Mouse (Mus musculus) spleen, postnatal 4 days (tissue): ENCODE measurements around the gene Olfr672.
"Not testable (repeated sequence)": the region's sequence is repeated elsewhere in the genome, so short reads cannot be mapped to it uniquely, and the experiment has no call there.

ENCODE experiments used
- DNase-seq, 2 experiments: peaks; one replicate each; pipeline ENCODE4 v3.0.0; 2022; ENCODE audit warnings: low spot score in 2 of 2

The Olfr672 gene

GRCm38 (mm10) chr7:105001929-105002328, at the start of gene Olfr672:
Gene Olfr672 (minus strand): TSS chr7:105002029.
- no peak for DNase-seq

- not testable (repeated sequence) for DNase-seq
Observed at GRCm38 (mm10) chr7:105033836-105034235, 32.0 kb upstream of the Olfr672 start.

- DNase-seq, result no peak
Observed at GRCm38 (mm10) chr7:105032398-105032797, 30.6 kb upstream of the Olfr672 start, which contains the start of gene Olfr676. Gene Olfr676 (plus strand): TSS chr7:105032698.

- no peak for DNase-seq
Observed at GRCm38 (mm10) chr7:105028360-105028759, 26.5 kb upstream of the Olfr672 start, which contains the start of gene Olfr675. Gene Olfr675 (minus strand): TSS chr7:105028460.

DNA sequence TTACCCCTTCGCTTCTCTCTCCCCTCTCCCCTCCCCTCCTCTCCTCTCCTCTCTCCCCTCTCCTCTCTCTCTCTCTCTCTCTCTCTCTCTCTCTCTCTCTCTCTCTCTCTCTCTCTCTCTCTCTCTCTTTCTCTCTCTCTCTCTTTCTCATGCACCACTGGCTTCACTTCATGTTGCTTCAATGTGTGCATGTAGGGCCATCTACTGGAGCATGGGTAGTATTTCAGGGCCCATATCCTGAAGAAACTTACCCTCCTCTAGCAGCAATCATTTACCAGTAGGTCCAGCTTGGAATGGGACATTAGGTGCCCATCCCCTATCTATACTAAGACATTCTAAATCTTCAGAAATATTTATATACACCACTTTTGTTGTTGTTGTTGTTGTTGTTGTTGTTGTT, 20.7 kb upstream of the Olfr672 start:
- DNase-seq, result no peak

DNA sequence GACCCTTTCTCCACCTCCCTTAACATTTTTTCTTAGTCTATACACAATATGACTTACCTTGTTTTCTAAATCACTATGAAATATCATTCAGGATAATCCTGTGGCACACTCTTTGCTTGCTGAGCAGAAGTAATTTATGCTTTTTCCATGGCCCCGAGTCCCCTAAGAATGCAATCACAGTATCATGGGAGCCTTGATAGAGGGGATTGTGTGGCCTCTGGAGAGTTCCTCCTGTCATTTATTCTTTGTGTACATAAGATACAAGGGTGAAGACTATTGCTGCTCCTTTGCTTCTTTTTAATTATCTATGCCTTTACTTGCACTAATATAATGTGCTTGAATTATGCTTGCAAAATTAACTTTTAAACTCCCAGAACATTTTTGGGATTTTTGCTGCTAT, 22.8 kb downstream of the Olfr672 start, which contains the start of gene Olfr671:
Gene Olfr671 (minus strand): TSS at position 101 of the 400 bp plus-strand sequence.
- DNase-seq, result no peak

GRCm38 (mm10) chr7:104972507-104972906, 29.3 kb downstream of the Olfr672 start:
- not testable (repeated sequence) for DNase-seq

- DNase-seq, result no peak
Observed at GRCm38 (mm10) chr7:104962520-104962919, 39.3 kb downstream of the Olfr672 start, which contains the start of gene Olfr670. Gene Olfr670 (minus strand): TSS chr7:104962620.

GRCm38 (mm10) chr7:104950234-104950633, 51.6 kb downstream of the Olfr672 start:
- not testable (repeated sequence) for DNase-seq
